Mouse (Mus musculus) adipocyte (in vitro differentiated cells): ENCODE results near the gene Dnm3.

Experiments used
- DNase-seq: peaks from one replicate; pipeline ENCODE4 v3.0.0-alpha.2; 2016; ENCODE audit warnings: low spot score

The Dnm3 gene

DNA sequence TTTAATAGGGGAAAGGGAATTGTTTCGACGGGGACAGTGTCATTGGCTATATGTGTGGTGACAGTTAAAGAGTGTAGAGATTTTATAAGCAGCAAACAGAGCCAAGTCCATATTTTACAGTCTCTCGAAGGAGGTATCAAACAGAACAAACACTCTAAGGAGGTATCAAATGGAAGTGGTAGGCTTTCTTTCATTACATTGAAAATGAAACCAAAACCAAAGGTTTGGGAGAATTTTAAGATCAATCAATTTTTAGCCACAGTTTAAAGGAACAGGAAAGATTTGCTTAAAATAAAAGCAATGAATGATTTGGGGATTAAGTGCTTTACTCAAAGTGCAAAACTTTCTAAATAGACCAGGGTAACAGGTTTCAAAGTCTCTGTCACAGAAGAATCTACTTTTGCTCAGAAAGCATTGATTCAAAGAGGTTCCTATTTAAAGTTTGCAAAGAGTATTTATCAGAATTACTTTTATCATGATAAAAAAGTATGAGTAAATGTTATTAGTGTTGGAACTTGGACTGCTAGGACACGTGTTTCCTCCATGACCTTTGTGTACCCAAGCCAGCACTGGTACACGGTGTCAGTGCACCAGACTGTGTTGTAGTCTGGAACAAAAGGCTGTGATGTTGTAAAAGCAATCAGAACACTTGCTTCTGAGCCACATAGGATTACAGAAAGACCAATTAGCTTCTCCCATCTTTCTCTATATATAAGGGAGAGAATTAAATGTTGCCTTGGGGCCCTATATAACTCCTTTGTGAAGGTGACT, 526.6 kb downstream of the Dnm3 start:
- peak; percentile 31 for DNase-seq

GRCm38 (mm10) chr1:161942082-161942481, 535.8 kb downstream of the Dnm3 start:
- no peak for DNase-seq
